Mouse (Mus musculus) mouse embryonic stem cell (cell line): ENCODE measurements around the gene Kirrel3.

Source experiments
- in situ Hi-C, 2 experiments: fragments of 300-500 bp; cut with MboI; formaldehyde crosslinking; loops; 1 replicate in 1 of 2; 3 replicates in 1 of 2; pipeline ENCODE4 v1.14.3; 2019 to 2020; ENCODE audit warnings: low sequenced_read_pairs in 2 of 2, low pct_unique_long_range_greater_than_20kb in 1 of 2, mixed read lengths in 1 of 2; ENCODE audit not compliant: unreplicated experiment in 1 of 2

Gene Kirrel3

DNA sequence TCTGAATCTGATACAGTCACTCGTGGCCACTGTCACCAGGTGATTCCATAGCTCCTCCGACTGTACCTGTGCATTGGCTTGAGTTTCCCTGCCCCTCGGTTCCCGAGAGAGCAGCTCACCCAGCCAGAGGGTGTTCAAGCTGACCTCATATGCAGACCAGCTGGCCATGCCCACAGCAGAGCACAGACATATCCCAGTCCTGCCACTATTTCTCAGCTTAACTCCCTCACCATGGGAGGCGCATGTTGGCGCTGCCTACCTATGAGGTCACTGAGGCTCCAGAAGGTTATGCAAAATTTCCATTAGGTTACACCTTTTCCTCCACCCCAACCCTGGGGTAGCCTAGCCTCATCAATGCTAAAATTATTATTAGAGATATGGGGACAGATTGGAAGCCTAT is 489.6 kb downstream of the Kirrel3 start:
- in situ Hi-C loops: no loop called here

DNA sequence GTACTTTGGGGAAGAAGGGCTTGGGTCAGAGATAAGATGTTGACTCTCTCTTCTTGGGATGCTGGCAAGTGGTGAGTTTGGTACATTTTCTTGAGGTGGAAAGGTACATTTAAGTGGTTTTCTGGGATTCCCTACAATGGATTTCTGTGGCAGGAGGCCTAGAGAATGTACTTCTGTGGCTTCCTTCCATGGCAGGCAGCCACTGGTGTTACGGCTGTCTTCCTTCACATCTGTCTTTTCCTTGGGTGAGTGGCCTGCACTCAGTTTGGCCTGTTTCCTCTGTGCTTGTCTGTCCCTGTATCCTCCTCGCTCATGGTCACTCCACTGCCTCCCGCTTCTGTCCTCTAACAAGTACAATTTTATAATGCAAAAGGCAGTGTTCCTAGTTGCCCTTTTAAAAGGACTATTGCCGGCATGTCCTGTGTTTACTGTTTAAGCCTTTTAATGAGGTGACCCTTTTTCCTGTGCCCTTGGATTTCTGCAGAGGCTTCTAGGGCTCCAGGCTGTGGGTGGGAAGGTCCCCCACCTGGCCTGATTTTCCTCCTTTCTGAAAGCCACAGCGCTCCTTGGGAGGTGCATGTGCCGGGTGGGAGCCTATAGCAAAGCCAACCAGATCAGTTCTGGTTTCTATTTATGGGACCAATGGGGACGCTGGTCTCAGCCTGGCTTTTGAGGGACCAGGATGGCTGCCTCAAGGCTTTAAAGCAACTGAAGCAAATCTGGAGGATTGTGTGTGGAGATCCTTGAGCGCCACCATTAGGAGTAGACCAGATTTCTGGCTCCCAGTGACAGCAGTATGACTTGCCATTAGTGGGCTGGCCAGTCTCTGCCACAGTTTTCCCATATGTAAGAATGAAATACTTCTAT is 491.1 kb downstream of the Kirrel3 start:
- in situ Hi-C loops: no loop called here

DNA sequence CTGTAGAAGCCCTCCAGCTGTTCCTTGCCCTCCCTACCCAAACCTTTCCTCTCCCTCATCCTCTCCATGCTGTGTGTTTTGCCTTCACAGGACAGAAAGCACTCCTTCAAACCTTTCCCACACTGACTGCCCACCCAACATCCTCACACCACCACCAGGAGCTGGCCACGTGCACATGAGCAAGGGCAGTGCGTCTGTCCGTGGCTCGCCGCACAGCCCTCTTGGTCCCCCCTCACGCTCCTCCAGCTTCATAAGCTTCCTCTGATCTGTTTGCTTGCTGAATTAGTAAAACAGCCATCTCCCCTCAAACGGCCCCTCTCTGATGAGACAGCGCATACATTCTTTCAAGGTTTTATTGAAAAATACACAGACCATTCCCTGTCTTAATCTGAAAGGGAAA is 492.0 kb downstream of the Kirrel3 start:
- in situ Hi-C loops: no loop called here

GRCm38 (mm10) chr9:34978229-34978628 is 492.5 kb downstream of the Kirrel3 start:
- in situ Hi-C loops: no loop called here

- in situ Hi-C loops: no loop called here
Observed at GRCm38 (mm10) chr9:34980516-34981265, 495.0 kb downstream of the Kirrel3 start.

- in situ Hi-C loops: no loop called here
Observed at GRCm38 (mm10) chr9:34983513-34984462, 498.1 kb downstream of the Kirrel3 start.

DNA sequence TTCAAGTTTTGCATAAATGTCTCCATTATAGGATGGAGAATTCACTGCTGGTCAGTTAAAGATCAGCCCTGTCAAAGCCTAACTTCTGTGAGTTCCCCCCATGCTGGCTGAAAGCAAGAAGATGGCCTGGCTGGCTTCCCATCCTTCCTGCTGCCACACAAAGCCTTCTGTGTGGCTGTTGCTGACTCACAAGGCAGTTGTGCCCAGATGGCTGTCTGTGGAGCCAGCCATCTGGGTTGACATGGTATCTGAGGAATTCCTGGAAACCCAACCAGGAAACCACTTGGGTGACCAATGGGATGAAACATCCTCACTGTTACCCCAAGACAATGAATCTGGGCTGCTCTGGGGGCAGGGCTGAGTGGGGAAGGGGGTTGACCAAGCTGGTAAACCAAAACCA is 500.5 kb downstream of the Kirrel3 start:
- in situ Hi-C loops: no loop called here

GRCm38 (mm10) chr9:34987422-34988148 is 501.9 kb downstream of the Kirrel3 start:
- in situ Hi-C loops: no loop called here

DNA sequence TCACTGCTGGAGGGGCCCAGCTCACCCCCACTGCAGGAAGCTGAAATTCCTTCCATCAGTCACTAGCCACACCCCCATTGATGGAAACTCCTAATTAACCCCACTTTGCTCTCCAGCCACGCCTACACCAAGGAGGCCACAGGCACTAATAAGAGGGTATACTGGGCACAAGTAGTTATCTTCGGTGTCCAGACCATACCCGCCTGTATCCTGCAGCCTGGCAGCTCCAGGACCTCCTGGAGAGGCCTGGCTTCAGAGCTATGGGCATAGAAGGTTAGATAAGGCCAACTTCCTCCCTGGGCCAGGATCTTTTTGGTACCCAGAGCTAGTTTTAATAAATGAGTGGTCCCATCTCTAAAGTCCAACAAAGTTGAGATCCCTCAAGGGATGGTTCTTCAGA is 503.0 kb downstream of the Kirrel3 start:
- in situ Hi-C loops: no loop called here

DNA sequence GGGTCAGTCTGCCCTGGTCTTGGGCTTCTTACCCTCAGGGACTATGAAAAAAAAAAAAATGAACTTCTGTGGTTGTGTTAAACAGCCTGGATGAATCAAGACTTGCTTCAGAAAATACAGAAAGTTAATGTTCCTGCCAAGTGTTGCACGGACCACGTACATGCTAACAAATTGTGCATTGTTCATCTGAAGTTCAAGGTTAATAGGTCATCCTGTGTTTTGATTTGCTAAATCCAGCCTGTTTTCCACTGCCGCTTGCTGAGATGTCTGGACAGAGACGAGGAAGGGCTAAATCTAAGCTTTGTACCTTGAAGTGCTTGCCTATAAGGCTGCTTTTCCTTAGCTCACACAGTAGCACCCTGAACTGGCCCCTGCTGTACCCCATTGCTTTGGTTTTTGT is 506.5 kb downstream of the Kirrel3 start:
- in situ Hi-C loops: no loop called here

GRCm38 (mm10) chr9:34993467-34994211 is 507.9 kb downstream of the Kirrel3 start:
- in situ Hi-C loops: no loop called here

- in situ Hi-C loops: no loop called here
Observed at GRCm38 (mm10) chr9:34995078-34995477, 509.4 kb downstream of the Kirrel3 start.

GRCm38 (mm10) chr9:34995660-34996378 is 510.1 kb downstream of the Kirrel3 start:
- in situ Hi-C loops: no loop called here

GRCm38 (mm10) chr9:34997880-34998865 is 512.5 kb downstream of the Kirrel3 start:
- in situ Hi-C loops: no loop called here

DNA sequence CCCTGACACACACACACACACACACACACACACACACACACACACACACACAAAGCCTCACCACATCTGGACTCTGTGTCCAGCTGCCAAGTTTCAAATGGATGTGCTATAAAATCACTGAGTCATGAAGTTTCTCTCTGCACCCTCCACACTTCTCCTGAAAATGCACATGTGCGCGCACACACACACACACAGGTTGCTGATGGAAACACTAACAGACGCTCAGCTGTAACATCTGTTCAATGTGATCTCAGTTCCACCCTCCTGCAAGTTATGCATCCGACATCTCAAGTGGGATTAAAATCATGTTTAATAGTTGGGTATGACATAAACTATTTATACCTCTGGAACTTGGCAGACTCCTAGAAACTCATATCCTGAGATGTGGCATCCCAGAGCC is 518.4 kb downstream of the Kirrel3 start:
- in situ Hi-C loops: loop anchor here in 1 of 2 experiments (25.0 kb wide), 1 partner anchor 492 kb away; no protein-coding TSS in a partner anchor
